Mouse (Mus musculus): ENCODE results near the gene Prx. TPM values are rescaled to one million over a fixed set of nuclear protein-coding genes. Genes with fewer than 3 reads are reported as not detected.
"Not testable (repeated sequence)": the region's sequence is repeated elsewhere in the genome, so short reads cannot be mapped to it uniquely, and the experiment has no call there.

Gene Prx
- polyA plus RNA-seq, 1 experiment from 2014 or later = 5.1 TPM

- Histone ChIP-seq H3K4me3 (ENCODE audit: low read length) (peak overlapping the region; percentile 38), H3K4me2 (replicated peaks; ENCODE audit: low read depth, low read length) (peak overlapping the region; percentile 58), H3K27ac (ENCODE audit: low read length) (peak overlapping the region; percentile 97), H3K4me1 (ENCODE audit: insufficient read depth, low read length) (peaks cover 33% of the 10 kb centered on the region), H3K36me3 (ENCODE audit: insufficient read depth, low read length) (peaks cover 10% of the 10 kb centered on the region), H3K9ac (replicated peaks; ENCODE audit: low read length) (peak overlapping the region; percentile 71), H3K27me3 (ENCODE audit: insufficient read depth, low read length) (no peaks in the 10 kb centered on the region), H3K9me3 (ENCODE audit: low read length) (no peaks in the 10 kb centered on the region)
- under 1% methylated on average over 31 of the region's 33 CpGs for WGBS
- peak; percentile 85 for ATAC-seq (ENCODE audit: low FRiP score, low TSS enrichment)
These were observed 8.4 kb upstream of the Prx start for GRCm38 (mm10) chr7:27490543-27491329.

GRCm38 (mm10) chr7:27491856-27492255, 7.3 kb upstream of the Prx start:
- Histone ChIP-seq H3K4me3 (ENCODE audit: low read length) (no peak overlapping the region), H3K4me1 (ENCODE audit: insufficient read depth, low read length) (peaks cover 33% of the 10 kb centered on the region), H3K4me2 (replicated peaks; ENCODE audit: low read depth, low read length) (no peak overlapping the region), H3K36me3 (ENCODE audit: insufficient read depth, low read length) (peaks cover 10% of the 10 kb centered on the region), H3K27me3 (ENCODE audit: insufficient read depth, low read length) (no peaks in the 10 kb centered on the region), H3K9ac (replicated peaks; ENCODE audit: low read length) (no peak overlapping the region), H3K9me3 (ENCODE audit: low read length) (no peaks in the 10 kb centered on the region), H3K27ac (ENCODE audit: low read length) (peak overlapping the region; percentile 97; the same call in 1 of the 2 replicates)
- no peak for ATAC-seq (ENCODE audit: low FRiP score, low TSS enrichment)
- WGBS = 76% methylated on average over 7 of the region's 7 CpGs

- no peak overlapping the region for H3K4me3 ChIP-seq (ENCODE audit: low read length)
- H3K4me1 ChIP-seq (ENCODE audit: insufficient read depth, low read length) = peaks cover 32% of the 10 kb centered on the region
- no peak overlapping the region for H3K9ac ChIP-seq (replicated peaks; ENCODE audit: low read length)
- H3K27me3 ChIP-seq (ENCODE audit: insufficient read depth, low read length) = no peaks in the 10 kb centered on the region
- H3K27ac ChIP-seq (ENCODE audit: low read length) = no peak overlapping the region
- WGBS = 69% methylated on average over 3 of the region's 3 CpGs
- no peak for ATAC-seq (ENCODE audit: low FRiP score, low TSS enrichment)
- peaks cover 10% of the 10 kb centered on the region for H3K36me3 ChIP-seq (ENCODE audit: insufficient read depth, low read length)
- H3K9me3 ChIP-seq (ENCODE audit: low read length) = no peaks in the 10 kb centered on the region
- no peak overlapping the region for H3K4me2 ChIP-seq (replicated peaks; ENCODE audit: low read depth, low read length)
These were observed 6.1 kb upstream of the Prx start for GRCm38 (mm10) chr7:27493022-27493421.

GRCm38 (mm10) chr7:27493450-27493849, 5.7 kb upstream of the Prx start:
- Histone ChIP-seq H3K4me2 (replicated peaks; ENCODE audit: low read depth, low read length) (no peak overlapping the region), H3K4me3 (ENCODE audit: low read length) (no peak overlapping the region), H3K4me1 (ENCODE audit: insufficient read depth, low read length) (peaks cover 28% of the 10 kb centered on the region), H3K27ac (ENCODE audit: low read length) (no peak overlapping the region), H3K9ac (replicated peaks; ENCODE audit: low read length) (no peak overlapping the region), H3K9me3 (ENCODE audit: low read length) (no peaks in the 10 kb centered on the region), H3K36me3 (ENCODE audit: insufficient read depth, low read length) (peaks cover 10% of the 10 kb centered on the region), H3K27me3 (ENCODE audit: insufficient read depth, low read length) (no peaks in the 10 kb centered on the region)
- WGBS = 81% methylated on average over 5 of the region's 5 CpGs
- ATAC-seq (ENCODE audit: low FRiP score, low TSS enrichment) = no peak

GRCm38 (mm10) chr7:27494659-27495367, 4.3 kb upstream of the Prx start:
- not testable (repeated sequence) for H3K9me3 ChIP-seq (ENCODE audit: low read length); ATAC-seq (ENCODE audit: low FRiP score, low TSS enrichment); H3K27me3 ChIP-seq (ENCODE audit: insufficient read depth, low read length); H3K27ac ChIP-seq (ENCODE audit: low read length); H3K4me2 ChIP-seq (replicated peaks; ENCODE audit: low read depth, low read length); H3K4me3 ChIP-seq (ENCODE audit: low read length); H3K36me3 ChIP-seq (ENCODE audit: insufficient read depth, low read length); H3K9ac ChIP-seq (replicated peaks; ENCODE audit: low read length)
- H3K4me1 ChIP-seq (ENCODE audit: insufficient read depth, low read length) = peaks cover 14% of the 10 kb centered on the region
- WGBS = 91% methylated on average over 8 of the region's 9 CpGs

- WGBS = 68% methylated on average over 4 of the region's 4 CpGs
- no peak overlapping the region for H3K4me3 ChIP-seq (ENCODE audit: low read length)
- 0 out of 2 replicates have a peak overlapping the region, but pooled peaks have one; percentile 15 for H3K27ac ChIP-seq (ENCODE audit: low read length)
- H3K27me3 ChIP-seq (ENCODE audit: insufficient read depth, low read length) = no peaks in the 10 kb centered on the region
- no peak overlapping the region for H3K9ac ChIP-seq (replicated peaks; ENCODE audit: low read length)
- no peaks in the 10 kb centered on the region for H3K36me3 ChIP-seq (ENCODE audit: insufficient read depth, low read length)
- H3K4me1 ChIP-seq (ENCODE audit: insufficient read depth, low read length) = peaks cover 6% of the 10 kb centered on the region
- no peak for ATAC-seq (ENCODE audit: low FRiP score, low TSS enrichment)
- H3K4me2 ChIP-seq (replicated peaks; ENCODE audit: low read depth, low read length) = no peak overlapping the region
- H3K9me3 ChIP-seq (ENCODE audit: low read length) = no peaks in the 10 kb centered on the region
These were observed 2.5 kb downstream of the Prx start for GRCm38 (mm10) chr7:27501620-27502019.

GRCm38 (mm10) chr7:27506765-27507370, 7.7 kb downstream of the Prx start:
- Histone ChIP-seq H3K27me3 (ENCODE audit: insufficient read depth, low read length) (no peaks in the 10 kb centered on the region), H3K9me3 (ENCODE audit: low read length) (no peaks in the 10 kb centered on the region), H3K36me3 (ENCODE audit: insufficient read depth, low read length) (no peaks in the 10 kb centered on the region), H3K9ac (replicated peaks; ENCODE audit: low read length) (no peak overlapping the region; the same call in none of the 2 replicates), H3K27ac (ENCODE audit: low read length) (peak overlapping the region; percentile 100), H3K4me2 (replicated peaks; ENCODE audit: low read depth, low read length) (peak overlapping the region; percentile 79), H3K4me3 (ENCODE audit: low read length) (peak overlapping the region; percentile 73), H3K4me1 (ENCODE audit: insufficient read depth, low read length) (peaks cover 18% of the 10 kb centered on the region)
- no peak for ATAC-seq (ENCODE audit: low FRiP score, low TSS enrichment)
- WGBS = 42% methylated on average over 9 of the region's 9 CpGs

GRCm38 (mm10) chr7:27507711-27508647, 8.9 kb downstream of the Prx start:
- WGBS = under 1% methylated on average over 51 of the region's 54 CpGs
- Histone ChIP-seq H3K9me3 (ENCODE audit: low read length) (no peaks in the 10 kb centered on the region), H3K27ac (ENCODE audit: low read length) (peak overlapping the region; percentile 100), H3K4me3 (ENCODE audit: low read length) (peak overlapping the region; percentile 73), H3K4me1 (ENCODE audit: insufficient read depth, low read length) (peaks cover 18% of the 10 kb centered on the region), H3K4me2 (replicated peaks; ENCODE audit: low read depth, low read length) (peak overlapping the region; percentile 79), H3K9ac (replicated peaks; ENCODE audit: low read length) (peak overlapping the region; percentile 90), H3K27me3 (ENCODE audit: insufficient read depth, low read length) (no peaks in the 10 kb centered on the region), H3K36me3 (ENCODE audit: insufficient read depth, low read length) (no peaks in the 10 kb centered on the region)
- ATAC-seq (ENCODE audit: low FRiP score, low TSS enrichment) = peak; percentile 94

- H3K27ac ChIP-seq (ENCODE audit: low read length) = peak overlapping the region; percentile 100
- no peaks in the 10 kb centered on the region for H3K36me3 ChIP-seq (ENCODE audit: insufficient read depth, low read length)
- peak overlapping the region; percentile 79 for H3K4me2 ChIP-seq (replicated peaks; ENCODE audit: low read depth, low read length)
- 20% methylated on average over 6 of the region's 6 CpGs for WGBS
- no peaks in the 10 kb centered on the region for H3K27me3 ChIP-seq (ENCODE audit: insufficient read depth, low read length)
- peaks cover 18% of the 10 kb centered on the region for H3K4me1 ChIP-seq (ENCODE audit: insufficient read depth, low read length)
- H3K9ac ChIP-seq (replicated peaks; ENCODE audit: low read length) = peak overlapping the region; percentile 55; the same call in 1 of the 2 replicates
- H3K4me3 ChIP-seq (ENCODE audit: low read length) = peak overlapping the region; percentile 73
- peak; percentile 72 for ATAC-seq (ENCODE audit: low FRiP score, low TSS enrichment)
- no peaks in the 10 kb centered on the region for H3K9me3 ChIP-seq (ENCODE audit: low read length)
These were observed 9.5 kb downstream of the Prx start for GRCm38 (mm10) chr7:27508648-27509005.

Measured in kidney, embryonic 16.5 days (tissue).